Mouse (Mus musculus) hematopoietic stem cell, adult 5-6 weeks (primary cell): ENCODE data around the gene Gnb2. TPM values are rescaled to one million over a fixed set of nuclear protein-coding genes. Genes with fewer than 3 reads are reported as not detected.

Experiments
- ATAC-seq, 2 experiments: fragments of 125-278 bp in 1 of 2; replicated peaks in 1 of 2; 2 replicates each; pipeline ENCODE4 v1.8.0; 2016 to 2017; ENCODE audit warnings: inconsistent platforms in 2 of 2, mild to moderate bottlenecking in 2 of 2, moderate number of reproducible peaks in 2 of 2, low read depth in 1 of 2, moderate TSS enrichment in 1 of 2; ENCODE audit not compliant: low FRiP score in 2 of 2, poor library complexity in 2 of 2, severe bottlenecking in 2 of 2, insufficient read depth in 1 of 2, low TSS enrichment in 1 of 2
- total RNA-seq: library from RNA; stranded (forward); fragments of 172-1452, 232-1000 nt; gene quantifications from 2 replicates; pipeline ENCODE4 v1.2.3, GENCODE M21; 2017

Gene Gnb2
- total RNA-seq, 1 experiment from 2014 or later = 147 TPM

DNA sequence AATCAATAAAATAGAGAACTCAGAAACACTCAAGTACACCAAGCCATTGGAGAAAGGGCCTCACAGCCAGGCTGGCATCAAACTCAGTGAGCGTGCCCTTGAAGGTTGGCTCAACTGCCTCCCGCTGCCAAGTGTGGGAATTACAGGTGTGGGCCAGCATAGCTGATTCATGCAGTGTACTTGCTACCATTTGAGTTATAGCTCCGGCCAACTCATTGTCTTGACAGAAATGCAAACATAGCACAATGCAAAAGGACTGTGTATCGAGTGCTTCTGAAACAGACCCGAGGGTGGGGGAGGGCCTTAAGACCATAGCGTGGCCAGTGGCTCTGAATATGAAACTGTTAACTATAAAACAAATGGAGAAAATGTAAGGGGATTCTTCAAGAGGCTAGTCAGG is 29.3 kb downstream of the Gnb2 start:
- no peak for ATAC-seq

DNA sequence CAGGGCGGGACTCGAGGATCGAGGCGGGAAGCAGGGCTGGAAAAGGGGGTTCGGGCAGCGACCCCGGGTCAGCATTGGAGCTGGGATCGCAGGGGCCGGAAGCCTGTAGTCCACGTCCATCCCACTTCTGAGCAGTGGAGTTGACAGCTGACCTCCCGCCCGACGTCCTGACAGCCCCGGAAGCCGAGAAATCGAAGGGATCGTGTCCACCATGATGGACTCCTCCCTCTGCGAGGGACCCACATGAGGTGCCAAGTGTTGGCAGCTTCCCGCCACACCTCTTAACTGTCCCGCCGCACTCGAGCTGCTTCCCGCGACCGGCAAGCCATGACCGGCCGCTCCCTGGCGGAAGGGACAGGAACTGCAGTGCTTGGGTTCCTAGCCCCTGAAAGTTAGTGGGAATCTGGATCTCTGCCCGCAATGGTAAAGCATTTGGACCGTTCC is 30.6 kb downstream of the Gnb2 start:
- peak; percentile 75 to 79 for ATAC-seq

- peak; percentile 85 to 88 for ATAC-seq
Observed at GRCm38 (mm10) chr5:137501709-137502666, 31.3 kb downstream of the Gnb2 start, which contains the start of gene Pop7. Gene Pop7 (minus strand): TSS chr5:137502518.

DNA sequence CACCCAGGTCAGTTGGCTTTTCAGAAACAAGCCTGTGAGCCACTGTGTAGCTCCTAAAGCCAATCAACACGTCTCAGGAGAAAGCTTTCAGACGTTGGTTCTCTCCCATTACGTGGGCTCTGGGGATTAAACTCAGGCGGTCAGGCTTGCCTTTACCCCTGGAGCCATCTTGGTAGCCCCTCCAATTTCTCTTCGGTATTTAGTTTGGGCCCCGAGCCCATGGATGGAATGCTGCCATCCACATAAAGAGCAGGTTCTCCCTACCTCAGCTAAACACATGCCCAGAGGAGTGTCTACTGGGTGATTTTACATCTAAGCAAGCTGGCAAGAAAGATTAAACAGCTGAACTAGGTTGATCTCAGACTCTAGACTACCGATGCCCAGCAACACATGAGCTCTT is 33.1 kb downstream of the Gnb2 start:
- no peak for ATAC-seq

DNA sequence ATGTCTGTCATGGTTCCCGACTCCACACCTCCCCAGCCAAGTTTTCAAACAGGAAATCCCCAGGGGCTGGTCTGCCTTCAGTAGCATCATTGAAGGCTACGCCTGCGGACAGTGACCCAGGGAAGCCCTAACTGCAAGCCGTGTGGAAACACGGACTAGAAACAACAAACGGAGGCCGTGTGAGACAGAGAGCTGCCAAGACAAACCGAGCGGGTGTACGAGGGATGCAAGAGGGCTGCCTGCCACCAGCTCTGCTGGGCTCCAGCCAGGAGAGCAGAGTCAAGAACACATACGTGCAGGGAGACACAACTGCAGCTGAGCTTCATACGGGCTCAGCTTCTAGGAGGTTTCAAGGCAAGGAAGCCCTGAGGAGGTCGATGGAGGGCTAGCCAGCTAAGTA is 39.5 kb downstream of the Gnb2 start:
- no peak; a peak in 1 of 4 replicates for ATAC-seq

GRCm38 (mm10) chr5:137491559-137491958 is 41.8 kb downstream of the Gnb2 start:
- ATAC-seq = no peak

DNA sequence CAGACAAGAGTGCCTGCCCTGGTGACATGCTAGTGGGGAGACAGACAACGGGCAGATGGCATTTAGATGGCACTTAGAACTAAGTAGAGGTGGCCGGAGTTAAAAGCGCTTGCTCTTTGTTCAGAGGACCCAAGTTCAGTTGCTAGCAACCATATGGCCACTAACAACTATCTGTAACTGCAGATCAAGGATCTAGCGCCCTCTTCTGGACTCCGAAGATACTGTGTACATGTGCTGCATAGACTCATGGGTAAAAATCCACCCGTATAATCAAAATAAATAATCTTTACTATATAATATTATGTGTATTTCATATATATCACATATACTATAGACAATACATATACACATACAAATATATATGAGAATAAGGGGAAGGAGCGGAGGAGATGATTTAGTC is 45.7 kb downstream of the Gnb2 start:
- no peak for ATAC-seq

- no peak for ATAC-seq
Observed at GRCm38 (mm10) chr5:137485851-137486155, 47.5 kb downstream of the Gnb2 start.

DNA sequence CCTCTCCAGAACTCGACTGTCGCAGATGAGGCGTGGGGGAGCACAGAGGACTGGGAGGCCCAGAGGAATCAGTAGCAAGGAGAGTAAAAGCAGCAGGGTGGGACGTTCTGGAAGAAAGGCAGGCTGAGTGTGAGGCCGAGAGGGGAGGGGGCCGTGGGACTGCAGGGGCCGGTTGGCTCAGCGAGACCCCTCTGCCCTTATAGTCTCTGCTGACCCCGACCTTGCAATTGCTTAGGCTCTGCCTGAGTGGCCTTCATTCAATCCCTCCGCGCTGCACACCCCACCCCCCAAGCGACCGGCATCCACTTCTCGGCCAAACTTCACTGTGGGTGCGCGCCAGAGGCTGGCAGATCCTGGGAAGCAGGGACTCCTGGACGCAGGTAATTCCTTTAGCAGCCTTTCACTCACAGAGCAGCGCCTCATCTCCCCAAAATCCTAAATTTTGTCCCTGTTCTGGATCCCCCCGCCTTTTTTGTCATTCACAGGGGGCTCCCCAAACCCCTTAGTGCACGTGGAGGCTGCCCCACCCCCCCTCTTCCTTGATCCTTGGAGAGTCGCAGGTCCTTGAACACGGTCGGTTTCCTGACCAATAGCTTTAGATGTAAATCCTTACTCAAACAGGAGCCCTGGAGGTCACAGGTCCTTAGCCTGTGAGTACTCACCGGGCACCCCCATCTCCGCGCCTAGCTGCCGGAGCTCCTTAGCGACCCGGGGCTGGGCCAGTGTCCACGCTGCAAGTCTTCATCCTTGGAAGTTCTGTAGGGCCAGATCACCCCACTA is 48.0 kb downstream of the Gnb2 start:
- no peak for ATAC-seq

DNA sequence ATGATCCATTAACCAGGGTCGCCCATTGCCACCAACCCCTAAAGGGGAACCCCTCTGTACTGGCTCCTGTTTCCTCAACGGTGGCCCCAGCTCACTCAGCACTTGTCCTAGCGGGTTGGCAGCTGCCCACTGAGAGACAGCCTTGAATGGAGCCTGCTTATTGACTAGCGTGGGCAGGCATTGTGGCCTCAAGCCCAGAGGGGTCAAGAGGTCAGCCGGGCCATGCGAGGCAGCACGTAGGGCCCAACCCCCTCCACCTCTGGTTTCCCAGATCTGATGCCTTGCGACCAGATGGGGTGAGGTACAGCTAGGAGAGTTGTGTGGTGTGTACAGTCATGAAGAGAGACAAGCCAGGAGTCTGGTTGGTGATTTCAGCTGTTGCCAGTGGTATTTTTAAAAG is 51.4 kb downstream of the Gnb2 start:
- no peak for ATAC-seq

DNA sequence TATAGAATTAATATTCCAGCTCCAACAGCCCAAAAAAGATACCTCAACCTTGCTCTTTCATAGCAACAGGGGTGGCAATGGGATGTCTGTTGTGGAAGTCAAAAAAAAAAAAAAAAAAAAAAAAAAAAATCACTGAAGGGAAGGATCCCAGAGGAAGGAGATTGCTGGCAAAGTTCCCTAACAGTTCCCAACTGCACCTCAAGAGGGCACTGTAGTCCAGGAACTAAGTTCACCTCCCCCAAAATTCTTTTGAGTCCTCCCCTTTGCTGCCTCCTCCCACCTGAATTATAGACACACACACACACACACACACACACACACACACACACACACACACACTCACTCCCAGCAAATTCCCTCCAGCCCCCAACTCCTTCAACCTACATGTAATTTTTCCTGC is 52.2 kb downstream of the Gnb2 start:
- ATAC-seq = peak; percentile 37 to 48; a peak in 1 of 4 replicates

Other genes with a start within 250 kb of the Gnb2 start
- gene Ache, start 246.0 kb downstream of the Gnb2 start, total RNA-seq = 1.3 and 1.9 TPM in 2 replicates
- gene Ufsp1, start 238.9 kb downstream of the Gnb2 start, total RNA-seq = 0.94 and 3.6 TPM in 2 replicates
- gene Srrt, start 225.8 kb downstream of the Gnb2 start, total RNA-seq = 313 and 317 TPM in 2 replicates
- gene Trip6, start 219.1 kb downstream of the Gnb2 start, total RNA-seq = 17.0 and 21.4 TPM in 2 replicates
- 4.2 and 8.9 TPM in 2 replicates for gene Slc12a9, start 199.9 kb downstream of the Gnb2 start, total RNA-seq
- 1.3 and 3.7 TPM in 2 replicates for gene Ephb4, start 183.4 kb downstream of the Gnb2 start, total RNA-seq
- gene Zan, start 56.4 kb downstream of the Gnb2 start, total RNA-seq = 0.35 and 0.50 TPM in 2 replicates
- gene Pop7, start 31.0 kb downstream of the Gnb2 start, total RNA-seq = 22.0 and 22.1 TPM in 2 replicates
- 13.4 and 16.3 TPM in 2 replicates for gene Gigyf1, start 15.0 kb downstream of the Gnb2 start, total RNA-seq
- gene Epo, start 268 bp downstream of the Gnb2 start, total RNA-seq = not detected in 2 replicates
- not detected in 2 replicates for gene Actl6b, start 20.0 kb upstream of the Gnb2 start, total RNA-seq
- gene Tfr2, start 36.3 kb upstream of the Gnb2 start, total RNA-seq = 39.0 and 50.7 TPM in 2 replicates
- gene Mospd3, start 67.5 kb upstream of the Gnb2 start, total RNA-seq = 8.3 and 10.3 TPM in 2 replicates
- not detected in 2 replicates for gene Pcolce, start 80.3 kb upstream of the Gnb2 start, total RNA-seq
- not detected in 2 replicates for gene Fbxo24, start 95.5 kb upstream of the Gnb2 start, total RNA-seq
- gene Lrch4, start 95.6 kb upstream of the Gnb2 start, total RNA-seq = 26.4 and 43.3 TPM in 2 replicates
- 4.0 and 6.4 TPM in 2 replicates for gene Gm20605, start 95.7 kb upstream of the Gnb2 start, total RNA-seq
- 8.6 and 12.9 TPM in 2 replicates for gene Sap25, start 107.8 kb upstream of the Gnb2 start, total RNA-seq
- gene Irs3, start 112.2 kb upstream of the Gnb2 start, total RNA-seq = not detected in 2 replicates
- gene Agfg2, start 151.2 kb upstream of the Gnb2 start, total RNA-seq = 8.4 and 11.0 TPM in 2 replicates
- gene Nyap1, start 208.1 kb upstream of the Gnb2 start, total RNA-seq = 0.05 and 0.25 TPM in 2 replicates
- gene Tsc22d4, start 212.2 kb upstream of the Gnb2 start, total RNA-seq = 61.0 and 67.7 TPM in 2 replicates
- gene Ppp1r35, start 245.3 kb upstream of the Gnb2 start, total RNA-seq = 15.3 and 61.5 TPM in 2 replicates